Comparison of ENCODE assay signal across 8 mouse cellular contexts in the genomic region with DNA sequence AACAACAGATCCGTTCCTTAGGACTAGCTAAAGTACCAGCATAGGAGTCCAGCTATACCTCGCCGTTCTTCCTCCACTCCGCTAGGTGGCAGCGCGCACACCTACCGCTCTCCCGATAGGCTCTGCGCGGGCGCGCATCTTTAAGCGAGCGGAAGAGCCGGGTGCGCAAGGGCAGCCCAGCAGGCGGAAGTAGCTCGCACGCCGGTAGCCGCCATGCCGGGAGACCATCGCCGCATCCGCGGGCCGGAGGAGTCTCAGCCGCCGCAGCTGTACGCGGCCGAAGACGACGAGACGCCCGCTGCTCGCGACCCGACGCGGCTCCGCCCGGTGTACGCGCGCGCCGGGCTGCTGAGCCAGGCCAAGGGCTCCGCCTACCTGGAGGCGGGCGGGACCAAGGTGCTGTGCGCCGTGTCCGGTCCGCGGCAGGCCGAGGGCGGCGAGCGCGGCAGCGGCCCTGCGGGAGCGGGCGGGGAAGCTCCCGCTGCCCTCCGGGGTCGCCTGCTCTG. TPM values are rescaled to one million over a fixed set of nuclear protein-coding genes. Genes with fewer than 3 reads are reported as not detected.
DNase-seq lines count a peak whose midpoint lies in the region; ATAC-seq lines count a peak whose summit lies in the region.

TSS of gene Exosc6 (plus strand) at position 182 of the 506 bp plus-strand sequence.

- H3K4me3 ChIP-seq in embryonic facial prominence, embryonic 14.5 days (ENCODE audit: low read depth, low read length): peak within 1 kb of the TSS; percentile 92
- peak within 1 kb of the TSS; percentile 97 for H3K4me3 ChIP-seq in kidney, embryonic 14.5 days (ENCODE audit: low read length)
- peak within 1 kb of the TSS; percentile 96 for H3K4me3 ChIP-seq in limb, embryonic 15.5 days

- ATAC-seq in embryonic facial prominence, embryonic 14.5 days (ENCODE audit: low read depth): peak; percentile 96
- peak; percentile 92 for ATAC-seq in kidney, embryonic 14.5 days (ENCODE audit: low FRiP score, low TSS enrichment)
- peak; percentile 87 for ATAC-seq in limb, embryonic 15.5 days (ENCODE audit: insufficient number of reproducible peaks, low FRiP score, low TSS enrichment, low read depth)

- H3K9me3 ChIP-seq in embryonic facial prominence, embryonic 14.5 days (ENCODE audit: control insufficient read depth, low read length): no peaks in the 10 kb centered on the region
- no peaks in the 10 kb centered on the region for H3K9me3 ChIP-seq in kidney, embryonic 14.5 days (ENCODE audit: control insufficient read depth, low read length)
- H3K9me3 ChIP-seq in limb, embryonic 15.5 days: no peaks in the 10 kb centered on the region

- DNase-seq in 3T3-L1 (ENCODE audit: low read depth, low spot score): peak; percentile 98
- DNase-seq in adrenal gland, postnatal 4 days (ENCODE audit: low spot score in 2 of 2): peak; percentile 60 to 83
- DNase-seq in embryonic facial prominence, embryonic 14.5 days (ENCODE audit: low spot score): peak; percentile 97
- DNase-seq in heart, adult 9 months (ENCODE audit: low spot score in 2 of 2): peak; percentile 87 to 90
- DNase-seq in monocyte, adult 2 months (ENCODE audit: low read depth in 1 of 2, low spot score in 2 of 2): peak; percentile 64 to 81
- peak; percentile 89 to 93 for DNase-seq in spleen, postnatal 36 days (ENCODE audit: low spot score in 2 of 2)

- peak within 1 kb of the TSS; percentile 81 for H3K27ac ChIP-seq in embryonic facial prominence, embryonic 14.5 days (replicated peaks; ENCODE audit: low read depth, low read length)
- peak within 1 kb of the TSS; percentile 93 for H3K27ac ChIP-seq in kidney, embryonic 14.5 days (ENCODE audit: low read depth, low read length)
- H3K27ac ChIP-seq in limb, embryonic 15.5 days: peak within 1 kb of the TSS; percentile 86

- H3K9ac ChIP-seq in embryonic facial prominence, embryonic 14.5 days (ENCODE audit: low read depth, low read length): peak within 1 kb of the TSS; percentile 88
- H3K9ac ChIP-seq in kidney, embryonic 14.5 days (ENCODE audit: low read depth, low read length): peak within 1 kb of the TSS; percentile 94
- peak within 1 kb of the TSS; percentile 82 for H3K9ac ChIP-seq in limb, embryonic 15.5 days

- peaks cover 11% of the 10 kb centered on the region for H3K4me1 ChIP-seq in embryonic facial prominence, embryonic 14.5 days (ENCODE audit: control insufficient read depth, insufficient read depth, low read length)
- peaks cover 10% of the 10 kb centered on the region; the same call in 1 of the 2 replicates for H3K4me1 ChIP-seq in kidney, embryonic 14.5 days (ENCODE audit: control insufficient read depth, insufficient read depth, low read length)
- peaks cover 19% of the 10 kb centered on the region for H3K4me1 ChIP-seq in limb, embryonic 15.5 days

- under 1% methylated on average over 33 of the region's 68 CpGs for WGBS in embryonic facial prominence, embryonic 14.5 days
- WGBS in kidney, embryonic 14.5 days: under 1% methylated on average over 52 of the region's 68 CpGs
- under 1% methylated on average over 49 of the region's 68 CpGs for WGBS in limb, embryonic 15.5 days

- H3K4me2 ChIP-seq in embryonic facial prominence, embryonic 14.5 days (ENCODE audit: low read depth, low read length): peak within 1 kb of the TSS; percentile 94
- H3K4me2 ChIP-seq in kidney, embryonic 14.5 days (replicated peaks; ENCODE audit: low read depth, low read length): peak within 1 kb of the TSS; percentile 91
- peak within 1 kb of the TSS; percentile 89 for H3K4me2 ChIP-seq in limb, embryonic 15.5 days

- no peaks in the 10 kb centered on the region for H3K27me3 ChIP-seq in embryonic facial prominence, embryonic 14.5 days (replicated peaks; ENCODE audit: control insufficient read depth, insufficient read depth, low read length)
- no peaks in the 10 kb centered on the region; the same call in 1 of the 2 replicates for H3K27me3 ChIP-seq in kidney, embryonic 14.5 days (ENCODE audit: control insufficient read depth, insufficient read depth, low read length)
- no peaks in the 10 kb centered on the region for H3K27me3 ChIP-seq in limb, embryonic 15.5 days

- H3K36me3 ChIP-seq in embryonic facial prominence, embryonic 14.5 days (ENCODE audit: control insufficient read depth, insufficient read depth, low read length): peaks cover 47% of the 10 kb centered on the region
- H3K36me3 ChIP-seq in kidney, embryonic 14.5 days (ENCODE audit: control insufficient read depth, insufficient read depth, low read length): peaks cover 53% of the 10 kb centered on the region
- H3K36me3 ChIP-seq in limb, embryonic 15.5 days: peaks cover 57% of the 10 kb centered on the region

RNA-seq across cellular contexts. Expression of gene Exosc6, which starts in this region (rescaled TPM):
- total RNA-seq in adrenal gland, postnatal 4 days (2021): not detected
- 11.4 and 13.1 TPM in 2 replicates for polyA plus RNA-seq in embryonic facial prominence, embryonic 14.5 days (2014; fragmentation: Nextera tagmentation; extraction: Ambion mirVana)
- polyA plus RNA-seq in kidney, embryonic 14.5 days (2014; fragmentation: Nextera tagmentation; extraction: Ambion mirVana): 53.3 and 77.3 TPM in 2 replicates
- 8.2 and 9.7 TPM in 2 replicates for polyA plus RNA-seq in limb, embryonic 15.5 days (2015; fragmentation: Nextera tagmentation; extraction: Ambion mirVana)

Comparison
In these comparisons a context has a peak if more than half of its experiments do, and no peak if none do; other contexts are left out.
1. Peak in every context shown above with its lines: DNase-seq, ATAC-seq, H3K4me3 ChIP-seq and H3K27ac ChIP-seq.
2. Peak in DNase-seq in adrenal gland, postnatal 4 days; RNA of the gene not detected or under 1 TPM.